Mouse (Mus musculus): Measurements from ENCODE around the gene Gpr18. TPM values are rescaled to one million over a fixed set of nuclear protein-coding genes. Genes with fewer than 3 reads are reported as not detected.

Gpr18 gene
- polyA plus RNA-seq, 2 experiments = 0.08 to 0.17 TPM

- WGBS (ENCODE audit: insufficient replicate concordance) = 75% methylated on average over 12 of the region's 12 CpGs
- TF ChIP-seq EP300 (IDR thresholded peaks at IDR 0.05; ENCODE audit: low read depth) = no peak
- no peak for TF ChIP-seq CTCF (IDR thresholded peaks at IDR 0.05; ENCODE audit: low read depth)
- no peak for ATAC-seq (ENCODE audit: insufficient read depth)
Measured at GRCm38 (mm10) chr14:121920511-121921124, 5.0 kb upstream of the Gpr18 start.

GRCm38 (mm10) chr14:121919752-121920151 lies 4.2 kb upstream of the Gpr18 start:
- no peak for ATAC-seq (ENCODE audit: insufficient read depth)
- 32% methylated on average over 3 of the region's 3 CpGs for WGBS (ENCODE audit: insufficient replicate concordance)

More at GRCm38 (mm10) chr14:121920511-121921124, 5.0 kb upstream of the Gpr18 start:
- H3K4me2 ChIP-seq (ENCODE audit: low read depth) = no peak overlapping the region
- H3K9ac ChIP-seq (replicated peaks) = no peak overlapping the region
- no peak overlapping the region for H3K4me3 ChIP-seq (ENCODE audit: insufficient read depth in 1 of 2, low read depth in 2 of 2, low read length in 2 of 2)
- 0 out of 4 replicates have a peak, but pooled peaks cover 0 to 3% of the 10 kb centered on the region in 2 experiments for H3K4me1 ChIP-seq (replicated peaks; ENCODE audit: control insufficient read depth in 2 of 2, insufficient read depth in 2 of 2, low read length in 1 of 2)
- no peaks in the 10 kb centered on the region for H3K27me3 ChIP-seq (ENCODE audit: control insufficient read depth, insufficient read depth, low read length)
- H3K9me3 ChIP-seq (ENCODE audit: control insufficient read depth, low read length) = no peaks in the 10 kb centered on the region
- no peak overlapping the region for H3K27ac ChIP-seq
- no peak for DNase-seq (ENCODE audit: low read depth in 3 of 3, low spot score in 3 of 3)
- H3K36me3 ChIP-seq (replicated peaks; ENCODE audit: control insufficient read depth, insufficient read depth, low read depth) = no peaks in the 10 kb centered on the region

GRCm38 (mm10) chr14:121918266-121918665 lies 2.7 kb upstream of the Gpr18 start:
- H3K9ac ChIP-seq (replicated peaks) = no peak overlapping the region
- H3K4me3 ChIP-seq (ENCODE audit: insufficient read depth in 1 of 2, low read depth in 2 of 2, low read length in 2 of 2) = no peak overlapping the region
- no peaks in the 10 kb centered on the region for H3K9me3 ChIP-seq (ENCODE audit: control insufficient read depth, low read length)
- WGBS (ENCODE audit: insufficient replicate concordance) = 60% methylated on average over 3 of the region's 3 CpGs
- H3K4me2 ChIP-seq (ENCODE audit: low read depth) = no peak overlapping the region
- DNase-seq (ENCODE audit: low read depth in 3 of 3, low spot score in 3 of 3) = no peak
- TF ChIP-seq CTCF (IDR thresholded peaks at IDR 0.05; ENCODE audit: low read depth) (no peak), EP300 (IDR thresholded peaks at IDR 0.05; ENCODE audit: low read depth) (no peak)
- ATAC-seq (ENCODE audit: insufficient read depth) = peak; percentile 68
- no peak overlapping the region for H3K27ac ChIP-seq
- no peaks in the 10 kb centered on the region for H3K27me3 ChIP-seq (ENCODE audit: control insufficient read depth, insufficient read depth, low read length)
- 0 out of 4 replicates have a peak, but pooled peaks cover 0 to 3% of the 10 kb centered on the region in 2 experiments for H3K4me1 ChIP-seq (replicated peaks; ENCODE audit: control insufficient read depth in 2 of 2, insufficient read depth in 2 of 2, low read length in 1 of 2)
- H3K36me3 ChIP-seq (replicated peaks; ENCODE audit: control insufficient read depth, insufficient read depth, low read depth) = no peaks in the 10 kb centered on the region

More at GRCm38 (mm10) chr14:121919752-121920151, 4.2 kb upstream of the Gpr18 start:
- no peaks in the 10 kb centered on the region for H3K27me3 ChIP-seq (ENCODE audit: control insufficient read depth, insufficient read depth, low read length)
- DNase-seq (ENCODE audit: low read depth in 3 of 3, low spot score in 3 of 3) = no peak
- TF ChIP-seq EP300 (IDR thresholded peaks at IDR 0.05; ENCODE audit: low read depth) = no peak
- TF ChIP-seq CTCF (IDR thresholded peaks at IDR 0.05; ENCODE audit: low read depth) = peak; percentile 59
- no peak overlapping the region for H3K4me2 ChIP-seq (ENCODE audit: low read depth)
- H3K9me3 ChIP-seq (ENCODE audit: control insufficient read depth, low read length) = no peaks in the 10 kb centered on the region
- H3K9ac ChIP-seq (replicated peaks) = no peak overlapping the region
- no peak overlapping the region for H3K4me3 ChIP-seq (ENCODE audit: insufficient read depth in 1 of 2, low read depth in 2 of 2, low read length in 2 of 2)
- H3K36me3 ChIP-seq (replicated peaks; ENCODE audit: control insufficient read depth, insufficient read depth, low read depth) = no peaks in the 10 kb centered on the region
- H3K27ac ChIP-seq = no peak overlapping the region
- H3K4me1 ChIP-seq (replicated peaks; ENCODE audit: control insufficient read depth in 2 of 2, insufficient read depth in 2 of 2, low read length in 1 of 2) = 0 out of 4 replicates have a peak, but pooled peaks cover 0 to 3% of the 10 kb centered on the region in 2 experiments

- Histone ChIP-seq H3K4me3 (ENCODE audit: insufficient read depth in 1 of 2, low read depth in 2 of 2, low read length in 2 of 2) (no peak overlapping the region), H3K4me1 (replicated peaks; ENCODE audit: control insufficient read depth in 2 of 2, insufficient read depth in 2 of 2, low read length in 1 of 2) (0 out of 4 replicates have a peak, but pooled peaks cover 0 to 3% of the 10 kb centered on the region in 2 experiments), H3K4me2 (ENCODE audit: low read depth) (no peak overlapping the region), H3K27me3 (ENCODE audit: control insufficient read depth, insufficient read depth, low read length) (no peaks in the 10 kb centered on the region), H3K9ac (replicated peaks) (no peak overlapping the region), H3K36me3 (replicated peaks; ENCODE audit: control insufficient read depth, insufficient read depth, low read depth) (no peaks in the 10 kb centered on the region), H3K9me3 (ENCODE audit: control insufficient read depth, low read length) (no peaks in the 10 kb centered on the region), H3K27ac (no peak overlapping the region)
- DNase-seq (ENCODE audit: low read depth in 3 of 3, low spot score in 3 of 3) (no peak), ATAC-seq (ENCODE audit: insufficient read depth) (no peak)
- TF ChIP-seq CTCF (IDR thresholded peaks at IDR 0.05; ENCODE audit: low read depth) (no peak), EP300 (IDR thresholded peaks at IDR 0.05; ENCODE audit: low read depth) (no peak)
- WGBS (ENCODE audit: insufficient replicate concordance) = 72% methylated on average over 6 of the region's 6 CpGs
Measured at GRCm38 (mm10) chr14:121916311-121917094, 922 bp upstream of the Gpr18 start.

- no peak overlapping the region for H3K4me3 ChIP-seq (ENCODE audit: insufficient read depth in 1 of 2, low read depth in 2 of 2, low read length in 2 of 2)
- no peaks in the 10 kb centered on the region for H3K4me1 ChIP-seq (replicated peaks; ENCODE audit: control insufficient read depth in 2 of 2, insufficient read depth in 2 of 2, low read length in 1 of 2)
- DNase-seq (ENCODE audit: low read depth in 3 of 3, low spot score in 3 of 3) (no peak), ATAC-seq (ENCODE audit: insufficient read depth) (no peak)
- TF ChIP-seq EP300 (IDR thresholded peaks at IDR 0.05; ENCODE audit: low read depth) (no peak), CTCF (IDR thresholded peaks at IDR 0.05; ENCODE audit: low read depth) (no peak)
- H3K27me3 ChIP-seq (ENCODE audit: control insufficient read depth, insufficient read depth, low read length) = no peaks in the 10 kb centered on the region
- WGBS (ENCODE audit: insufficient replicate concordance) = 66% methylated on average over 5 of the region's 5 CpGs
- no peaks in the 10 kb centered on the region for H3K36me3 ChIP-seq (replicated peaks; ENCODE audit: control insufficient read depth, insufficient read depth, low read depth)
- H3K9ac ChIP-seq (replicated peaks) = no peak overlapping the region
- H3K4me2 ChIP-seq (ENCODE audit: low read depth) = no peak overlapping the region
- no peak overlapping the region for H3K27ac ChIP-seq
- no peaks in the 10 kb centered on the region for H3K9me3 ChIP-seq (ENCODE audit: control insufficient read depth, low read length)
Measured at GRCm38 (mm10) chr14:121915143-121915542, 438 bp downstream of the Gpr18 start.
